Mouse (Mus musculus): ENCODE data around the gene Adsl. TPM values are rescaled to one million over a fixed set of nuclear protein-coding genes. Genes with fewer than 3 reads are reported as not detected.

Gene Adsl
- polyA plus RNA-seq, 1 experiment: 174 TPM

DNA sequence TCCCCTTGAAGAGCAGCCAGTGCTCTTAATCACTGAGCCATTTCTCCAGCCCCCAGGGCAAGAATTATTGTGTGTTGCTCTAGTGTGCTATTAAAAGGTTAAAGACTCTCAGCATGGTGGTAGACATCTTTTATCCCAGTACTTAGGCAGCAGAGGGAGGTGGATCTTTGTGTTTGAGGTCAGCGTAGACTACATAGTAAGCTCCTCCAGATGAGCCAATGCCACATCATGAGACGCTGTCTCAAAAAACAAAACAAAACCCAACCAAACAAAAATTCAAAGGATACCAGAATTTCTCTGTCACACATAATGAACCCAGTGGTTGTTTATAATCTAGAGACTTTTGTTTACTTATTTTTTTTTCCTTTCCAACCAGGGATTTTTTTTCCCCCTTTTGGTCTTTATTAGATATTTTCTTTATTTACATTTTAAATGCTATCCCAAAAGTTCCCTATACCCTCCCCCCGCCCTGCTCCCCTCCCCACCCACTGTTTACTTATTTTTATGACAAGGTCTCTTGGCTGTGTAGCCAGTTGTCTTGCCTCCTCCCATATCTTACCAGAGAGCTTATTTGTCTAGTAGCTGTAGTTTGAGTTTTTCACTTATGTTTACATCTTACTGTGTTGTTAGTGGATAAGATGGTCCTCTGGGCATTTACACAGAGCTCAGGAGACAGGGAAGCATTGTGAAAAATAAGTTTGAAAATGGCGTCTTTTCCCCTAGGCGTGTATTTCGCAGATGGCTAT lies 48.0 kb downstream of the Adsl start:
- no peak overlapping the region for H3ac ChIP-seq (ENCODE audit: control insufficient read depth, insufficient read length, low read depth)
- no peaks in the 10 kb centered on the region for H3K79me3 ChIP-seq (ENCODE audit: low read depth)
- H3K4me3 ChIP-seq (ENCODE audit: insufficient read depth, poor library complexity, severe bottlenecking): no peak overlapping the region
- TF ChIP-seq MAX (IDR thresholded peaks at IDR 0.05): no peak
- H3K36me3 ChIP-seq (ENCODE audit: control insufficient read depth, insufficient read depth): no peaks in the 10 kb centered on the region
- no peaks in the 10 kb centered on the region for H3K79me2 ChIP-seq (ENCODE audit: control insufficient read depth, insufficient read depth)
- no peaks in the 10 kb centered on the region for H3K27me3 ChIP-seq (ENCODE audit: control insufficient read depth, insufficient read depth, insufficient read length)

- Histone ChIP-seq H3K4me3 (ENCODE audit: insufficient read depth, poor library complexity, severe bottlenecking) (no peak overlapping the region), H3K36me3 (ENCODE audit: control insufficient read depth, insufficient read depth) (no peaks in the 10 kb centered on the region), H3ac (ENCODE audit: control insufficient read depth, insufficient read length, low read depth) (no peak overlapping the region), H3K79me3 (ENCODE audit: low read depth) (no peaks in the 10 kb centered on the region), H3K79me2 (ENCODE audit: control insufficient read depth, insufficient read depth) (no peaks in the 10 kb centered on the region), H3K27me3 (ENCODE audit: control insufficient read depth, insufficient read depth, insufficient read length) (no peaks in the 10 kb centered on the region)
- TF ChIP-seq MYOD1 (IDR thresholded peaks at IDR 0.05; ENCODE audit: control insufficient read depth, insufficient read length, low read depth) (no peak), MYOG (IDR thresholded peaks at IDR 0.05; ENCODE audit: control insufficient read depth, extremely low read depth, insufficient read length) (no peak), CTCF (IDR thresholded peaks at IDR 0.05; ENCODE audit: control insufficient read depth, insufficient read depth, insufficient read length) (no peak)
These were observed 48.8 kb downstream of the Adsl start for GRCm38 (mm10) chr15:80997077-80997476.

- Histone ChIP-seq H3K4me3 (ENCODE audit: insufficient read depth, poor library complexity, severe bottlenecking) (no peak overlapping the region), H3K27me3 (ENCODE audit: control insufficient read depth, insufficient read depth, insufficient read length) (no peaks in the 10 kb centered on the region), H3K79me3 (ENCODE audit: low read depth) (no peaks in the 10 kb centered on the region), H3K36me3 (ENCODE audit: control insufficient read depth, insufficient read depth) (peaks cover 9% of the 10 kb centered on the region), H3ac (ENCODE audit: control insufficient read depth, insufficient read length, low read depth) (no peak overlapping the region), H3K79me2 (ENCODE audit: control insufficient read depth, insufficient read depth) (no peaks in the 10 kb centered on the region)
- TF ChIP-seq MYOD1 (IDR thresholded peaks at IDR 0.05; ENCODE audit: control insufficient read depth, insufficient read length, low read depth): no peak
- no peak for TF ChIP-seq USF1 (IDR thresholded peaks at IDR 0.05; ENCODE audit: low read depth)
- no peak for TF ChIP-seq MAX (IDR thresholded peaks at IDR 0.05)
- TF ChIP-seq CTCF (IDR thresholded peaks at IDR 0.05; ENCODE audit: control insufficient read depth, insufficient read depth, insufficient read length): no peak
- no peak for TF ChIP-seq MYOG (IDR thresholded peaks at IDR 0.05; ENCODE audit: control insufficient read depth, extremely low read depth, insufficient read length)
- TF ChIP-seq FOSL1 (IDR thresholded peaks at IDR 0.05; ENCODE audit: insufficient read depth, low read length, poor library complexity, severe bottlenecking): no peak
- no peak for TF ChIP-seq CEBPB (IDR thresholded peaks at IDR 0.05; ENCODE audit: low read depth)
These were observed 52.3 kb downstream of the Adsl start for GRCm38 (mm10) chr15:81000419-81001138.

GRCm38 (mm10) chr15:81006127-81006735 lies 57.9 kb downstream of the Adsl start:
- Histone ChIP-seq H3K4me3 (ENCODE audit: insufficient read depth, poor library complexity, severe bottlenecking) (no peak overlapping the region), H3ac (ENCODE audit: control insufficient read depth, insufficient read length, low read depth) (no peak overlapping the region), H3K36me3 (ENCODE audit: control insufficient read depth, insufficient read depth) (peaks cover 42% of the 10 kb centered on the region), H3K79me3 (ENCODE audit: low read depth) (no peaks in the 10 kb centered on the region), H3K27me3 (ENCODE audit: control insufficient read depth, insufficient read depth, insufficient read length) (no peaks in the 10 kb centered on the region), H3K79me2 (ENCODE audit: control insufficient read depth, insufficient read depth) (no peaks in the 10 kb centered on the region)
- TF ChIP-seq MAX (IDR thresholded peaks at IDR 0.05): no peak

DNA sequence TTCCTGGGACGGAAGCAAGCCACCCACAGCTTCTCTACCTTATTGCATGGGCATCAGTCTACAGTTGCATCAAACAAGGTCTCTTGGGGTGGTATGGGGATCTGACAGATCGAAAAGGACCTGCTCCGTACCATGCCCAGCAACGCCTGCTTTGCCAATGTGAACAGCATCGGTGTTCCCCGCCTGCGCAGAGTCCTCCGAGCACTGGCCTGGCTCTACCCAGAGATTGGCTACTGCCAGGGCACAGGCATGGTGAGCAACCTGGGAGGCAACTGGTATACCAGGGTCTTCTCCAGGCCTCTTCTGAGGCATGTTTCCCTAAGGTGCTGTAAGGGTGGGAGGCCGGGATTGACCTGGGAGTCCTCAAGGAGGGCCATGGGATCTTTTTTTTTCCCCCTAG lies 59.0 kb downstream of the Adsl start:
- Histone ChIP-seq H3K4me3 (ENCODE audit: insufficient read depth, poor library complexity, severe bottlenecking) (no peak overlapping the region), H3K27me3 (ENCODE audit: control insufficient read depth, insufficient read depth, insufficient read length) (no peaks in the 10 kb centered on the region), H3K79me3 (ENCODE audit: low read depth) (no peaks in the 10 kb centered on the region), H3K79me2 (ENCODE audit: control insufficient read depth, insufficient read depth) (no peaks in the 10 kb centered on the region), H3ac (ENCODE audit: control insufficient read depth, insufficient read length, low read depth) (no peak overlapping the region), H3K36me3 (ENCODE audit: control insufficient read depth, insufficient read depth) (peaks cover 52% of the 10 kb centered on the region)
- TF ChIP-seq MYOD1 (IDR thresholded peaks at IDR 0.05; ENCODE audit: control insufficient read depth, insufficient read length, low read depth) (no peak), FOSL1 (IDR thresholded peaks at IDR 0.05; ENCODE audit: insufficient read depth, low read length, poor library complexity, severe bottlenecking) (no peak), USF1 (IDR thresholded peaks at IDR 0.05; ENCODE audit: low read depth) (no peak)

- Histone ChIP-seq H3K27me3 (ENCODE audit: control insufficient read depth, insufficient read depth, insufficient read length) (no peaks in the 10 kb centered on the region), H3K36me3 (ENCODE audit: control insufficient read depth, insufficient read depth) (peaks cover 56% of the 10 kb centered on the region), H3K4me3 (ENCODE audit: insufficient read depth, poor library complexity, severe bottlenecking) (no peak overlapping the region), H3K79me3 (ENCODE audit: low read depth) (no peaks in the 10 kb centered on the region), H3ac (ENCODE audit: control insufficient read depth, insufficient read length, low read depth) (no peak overlapping the region), H3K79me2 (ENCODE audit: control insufficient read depth, insufficient read depth) (no peaks in the 10 kb centered on the region)
- TF ChIP-seq CTCF (IDR thresholded peaks at IDR 0.05; ENCODE audit: control insufficient read depth, insufficient read depth, insufficient read length): no peak
- TF ChIP-seq MYOD1 (IDR thresholded peaks at IDR 0.05; ENCODE audit: control insufficient read depth, insufficient read length, low read depth): no peak
- TF ChIP-seq USF1 (IDR thresholded peaks at IDR 0.05; ENCODE audit: low read depth): no peak
- TF ChIP-seq MAX (IDR thresholded peaks at IDR 0.05): no peak
- no peak for TF ChIP-seq FOSL1 (IDR thresholded peaks at IDR 0.05; ENCODE audit: insufficient read depth, low read length, poor library complexity, severe bottlenecking)
- no peak for TF ChIP-seq MYOG (IDR thresholded peaks at IDR 0.05; ENCODE audit: control insufficient read depth, extremely low read depth, insufficient read length)
- no peak for TF ChIP-seq CEBPB (IDR thresholded peaks at IDR 0.05; ENCODE audit: low read depth)
These were observed 59.6 kb downstream of the Adsl start for GRCm38 (mm10) chr15:81007905-81008304.
